Mouse (Mus musculus) MEL (cell line): ENCODE measurements around the gene Fhit. TPM values are rescaled to one million over a fixed set of nuclear protein-coding genes. Genes with fewer than 3 reads are reported as not detected.

Experiments
- DNase-seq: peaks from one replicate; pipeline ENCODE4 v3.0.0; 2011; ENCODE audit warnings: low read depth, low spot score
- H3K27ac ChIP-seq: 2 replicates; pipeline ENCODE4 v1.5.1; 2012; ENCODE audit warnings: low read depth, mild to moderate bottlenecking, control low read depth, low read length, moderate library complexity; ENCODE audit not compliant: control insufficient read depth
- H3K27me3 ChIP-seq, 2 experiments: fragments of 150-350 bp in 1 of 2; sonication (generic) in 1 of 2; 2 replicates each; pipeline ENCODE4 v1.6.1; 2012; ENCODE audit warnings: low read length in 2 of 2, mild to moderate bottlenecking in 2 of 2, improper control_type of control experiment in 1 of 2, moderate library complexity in 1 of 2; ENCODE audit not compliant: insufficient read depth in 2 of 2, control insufficient read depth in 1 of 2
- H3K36me3 ChIP-seq, 2 experiments: 2 replicates each; pipeline ENCODE4 v1.6.1; 2012 to 2014; ENCODE audit warnings: low read length in 2 of 2, improper control_type of control experiment in 1 of 2, inconsistent platforms in 1 of 2, mild to moderate bottlenecking in 1 of 2; ENCODE audit not compliant: insufficient read depth in 2 of 2, control insufficient read depth in 1 of 2
- H3K4me1 ChIP-seq, 2 experiments: fragments of 150-350 bp in 1 of 2; sonication (generic) in 1 of 2; 2 replicates each; pipeline ENCODE4 v1.6.1; 2012; ENCODE audit warnings: low read length in 2 of 2, improper control_type of control experiment in 1 of 2, mild to moderate bottlenecking in 1 of 2; ENCODE audit not compliant: insufficient read depth in 2 of 2, control insufficient read depth in 1 of 2
- H3K4me3 ChIP-seq, 2 experiments: fragments of 150-350 bp in 1 of 2; sonication (generic) in 1 of 2; 2 replicates each; pipeline ENCODE4 v1.5.1; 2012; ENCODE audit warnings: low read depth in 2 of 2, low read length in 2 of 2, mild to moderate bottlenecking in 2 of 2, moderate library complexity in 2 of 2, control low read depth in 1 of 2, improper control_type of control experiment in 1 of 2; ENCODE audit not compliant: control insufficient read depth in 1 of 2, insufficient read depth in 1 of 2
- H3K79me2 ChIP-seq: 2 replicates; pipeline ENCODE4 v1.6.1; 2012; ENCODE audit warnings: mild to moderate bottlenecking, low read length, moderate library complexity; ENCODE audit not compliant: control insufficient read depth, poor library complexity, insufficient read depth
- H3K9ac ChIP-seq: 2 replicates; pipeline ENCODE4 v1.6.1; 2012; ENCODE audit warnings: low read depth, mild to moderate bottlenecking, control low read depth, low read length, moderate library complexity; ENCODE audit not compliant: control insufficient read depth, poor library complexity, severe bottlenecking
- H3K9me3 ChIP-seq: fragments of 150-350 bp; sonication (generic); replicated peaks from 2 replicates; pipeline ENCODE4 v1.6.1; 2012; ENCODE audit warnings: mild to moderate bottlenecking, low read length, improper control_type of control experiment, moderate library complexity; ENCODE audit not compliant: insufficient read depth
- CHD1 ChIP-seq: IDR thresholded peaks from 2 replicates; pipeline ENCODE4 v1.6.1; 2012; ENCODE audit warnings: low read depth, mild to moderate bottlenecking, inconsistent platforms, low read length, improper control_type of control experiment
- CHD2 ChIP-seq: IDR thresholded peaks from 2 replicates; pipeline ENCODE4 v1.6.1; 2011; ENCODE audit warnings: low read length, improper control_type of control experiment
- ELF1 ChIP-seq: IDR thresholded peaks from 2 replicates; pipeline ENCODE4 v1.6.1; 2014; ENCODE audit warnings: low read depth, mild to moderate bottlenecking, inconsistent platforms, low read length, improper control_type of control experiment, moderate library complexity
- EP300 ChIP-seq, 2 experiments: IDR thresholded peaks; 2 replicates each; pipeline ENCODE4 v1.6.1; 2011; ENCODE audit warnings: improper control_type of control experiment in 2 of 2, low read length in 2 of 2, low read depth in 1 of 2, mild to moderate bottlenecking in 1 of 2
- GATA1 ChIP-seq: IDR thresholded peaks from 2 replicates; pipeline ENCODE4 v1.6.1; 2011; ENCODE audit warnings: low read depth, low read length, improper control_type of control experiment
- KAT2A ChIP-seq: conservative IDR thresholded peaks from 2 replicates; pipeline ENCODE4 v1.6.1; 2012; ENCODE audit warnings: low read depth, low read length, improper control_type of control experiment, inconsistent platforms
- MAFK ChIP-seq: IDR thresholded peaks from 2 replicates; pipeline ENCODE4 v1.6.1; 2011; ENCODE audit warnings: low read depth, mild to moderate bottlenecking, low read length, improper control_type of control experiment, borderline replicate concordance
- MAX ChIP-seq: IDR thresholded peaks from 2 replicates; pipeline ENCODE4 v1.6.1; 2011; ENCODE audit warnings: low read length, improper control_type of control experiment
- MAZ ChIP-seq: IDR thresholded peaks from 2 replicates; pipeline ENCODE4 v1.6.1; 2012; ENCODE audit warnings: low read depth, mild to moderate bottlenecking, inconsistent platforms, low read length, improper control_type of control experiment
- MEF2A ChIP-seq: IDR thresholded peaks from 2 replicates; pipeline ENCODE4 v1.6.1; 2014; ENCODE audit warnings: low read depth, mild to moderate bottlenecking, inconsistent platforms, low read length, improper control_type of control experiment; ENCODE audit not compliant: poor library complexity, insufficient replicate concordance, severe bottlenecking; ENCODE audit errors: extremely low read depth
- MYB ChIP-seq: IDR thresholded peaks from 2 replicates; pipeline ENCODE4 v1.6.1; 2011; ENCODE audit warnings: mild to moderate bottlenecking, low read depth, low read length, improper control_type of control experiment
- NELFE ChIP-seq: IDR thresholded peaks from 2 replicates; pipeline ENCODE4 v1.6.1; 2011; ENCODE audit warnings: low read depth, low read length, improper control_type of control experiment
- POLR2A ChIP-seq, 2 experiments: IDR thresholded peaks; 2 replicates each; pipeline ENCODE4 v1.6.1; 2011 to 2012; ENCODE audit warnings: low read length in 2 of 2, mild to moderate bottlenecking in 2 of 2, control low read depth in 1 of 2, improper control_type of control experiment in 1 of 2, low read depth in 1 of 2, moderate library complexity in 1 of 2; ENCODE audit not compliant: control insufficient read depth in 1 of 2, insufficient read depth in 1 of 2, poor library complexity in 1 of 2
- POLR2AphosphoS5 ChIP-seq: IDR thresholded peaks from 2 replicates; pipeline ENCODE4 v1.6.1; 2012; ENCODE audit warnings: low read depth, borderline replicate concordance, mild to moderate bottlenecking, inconsistent platforms, low read length, moderate library complexity, mixed read lengths
- RAD21 ChIP-seq: IDR thresholded peaks from 2 replicates; pipeline ENCODE4 v1.6.1; 2011; ENCODE audit warnings: mild to moderate bottlenecking, low read depth, low read length, improper control_type of control experiment
- RCOR1 ChIP-seq: IDR thresholded peaks from 2 replicates; pipeline ENCODE4 v1.6.1; 2012; ENCODE audit warnings: low read depth, mild to moderate bottlenecking, inconsistent platforms, low read length, improper control_type of control experiment
- SMC3 ChIP-seq: IDR thresholded peaks from 2 replicates; pipeline ENCODE4 v1.6.1; 2011; ENCODE audit warnings: low read depth, low read length, improper control_type of control experiment
- UBTF ChIP-seq: IDR thresholded peaks from 2 replicates; pipeline ENCODE4 v1.6.1; 2012; ENCODE audit warnings: low read depth, mild to moderate bottlenecking, inconsistent platforms, low read length, improper control_type of control experiment, moderate library complexity, borderline replicate concordance; ENCODE audit not compliant: insufficient read depth
- ZKSCAN1 ChIP-seq: IDR thresholded peaks from 2 replicates; pipeline ENCODE4 v1.6.1; 2012; ENCODE audit warnings: low read depth, mild to moderate bottlenecking, inconsistent platforms, low read length, improper control_type of control experiment, moderate library complexity
- ZMIZ1 ChIP-seq: IDR thresholded peaks from 2 replicates; pipeline ENCODE4 v1.6.1; 2012; ENCODE audit warnings: low read depth, mild to moderate bottlenecking, inconsistent platforms, low read length, improper control_type of control experiment, moderate library complexity
- polyA plus RNA-seq, 2 experiments: library from polyadenylated mRNA; stranded (reverse) in 1 of 2; unstranded in 1 of 2; fragments of >175 nt in 1 of 2; fragments of >200 nt in 1 of 2; gene quantifications; 2 replicates each; pipeline versions ENCODE4 v1.2.1 to v1.2.4; 2012; ENCODE audit warnings: low replicate concordance in 2 of 2, low read depth in 1 of 2; ENCODE audit not compliant: insufficient read length in 2 of 2, insufficient read depth in 1 of 2, missing spikeins in 1 of 2
- total RNA-seq: library from RNA; depleted of rRNA; stranded (reverse); fragments of 300-350 nt; gene quantifications from 2 replicates; pipeline ENCODE4 v1.2.3, GENCODE M21; 2012

Gene Fhit
- total and polyA plus RNA-seq, 3 experiments: 0.77 to 1.3 TPM; not detected in 1

GRCm38 (mm10) chr14:10430396-10431000 is 731.3 kb downstream of the Fhit start (continued):
- no peak for TF ChIP-seq MAZ
- no peak for TF ChIP-seq CHD2
- TF ChIP-seq NELFE: no peak
- TF ChIP-seq KAT2A: no peak

- Histone ChIP-seq H3K9me3 (no peaks in the 10 kb centered on the region), H3K27me3 (no peaks in the 10 kb centered on the region), H3K27ac (no peak overlapping the region), H3K4me3 (no peak overlapping the region), H3K79me2 (no peaks in the 10 kb centered on the region), H3K9ac (no peak overlapping the region), H3K36me3 (no peaks in the 10 kb centered on the region), H3K4me1 (no peaks in the 10 kb centered on the region)
- no peak for DNase-seq
- TF ChIP-seq EP300 (IDR thresholded peaks at IDR 0.05; ENCODE audit: low read depth in 1 of 2, low read length in 2 of 2): no peak
- no peak for TF ChIP-seq KAT2A
- no peak for TF ChIP-seq ZMIZ1
- no peak for TF ChIP-seq ZKSCAN1
- no peak for TF ChIP-seq MYB
- no peak for TF ChIP-seq RAD21
- no peak for TF ChIP-seq POLR2A (IDR thresholded peaks at IDR 0.05; ENCODE audit: control insufficient read depth in 1 of 2, insufficient read depth in 1 of 2, low read depth in 1 of 2, low read length in 2 of 2, poor library complexity in 1 of 2)
- TF ChIP-seq MAX: no peak
- TF ChIP-seq RCOR1: no peak
- no peak for TF ChIP-seq CHD1
- no peak for TF ChIP-seq GATA1
Measured at GRCm38 (mm10) chr14:10423499-10423898, 738.3 kb downstream of the Fhit start.

GRCm38 (mm10) chr14:10422261-10422660 is 739.6 kb downstream of the Fhit start:
- no peaks in the 10 kb centered on the region for H3K9me3 ChIP-seq
- H3K79me2 ChIP-seq: no peaks in the 10 kb centered on the region
- H3K9ac ChIP-seq: no peak overlapping the region
- no peak overlapping the region for H3K4me3 ChIP-seq
- H3K4me1 ChIP-seq: no peaks in the 10 kb centered on the region
- no peak overlapping the region for H3K27ac ChIP-seq
- DNase-seq: no peak
- TF ChIP-seq MAZ: no peak
- no peak for TF ChIP-seq MAFK
- TF ChIP-seq ZKSCAN1: no peak
- TF ChIP-seq EP300 (IDR thresholded peaks at IDR 0.05; ENCODE audit: low read depth in 1 of 2, low read length in 2 of 2): no peak
- TF ChIP-seq POLR2AphosphoS5: no peak
- TF ChIP-seq MYB: no peak
- no peak for TF ChIP-seq ELF1
- no peak for TF ChIP-seq SMC3
- no peak for TF ChIP-seq UBTF
- no peak for TF ChIP-seq MEF2A
- no peak for TF ChIP-seq CHD2
- H3K36me3 ChIP-seq: no peaks in the 10 kb centered on the region
- no peaks in the 10 kb centered on the region for H3K27me3 ChIP-seq
